8 mouse cellular contexts compared by ENCODE assay signal in the genomic region with DNA sequence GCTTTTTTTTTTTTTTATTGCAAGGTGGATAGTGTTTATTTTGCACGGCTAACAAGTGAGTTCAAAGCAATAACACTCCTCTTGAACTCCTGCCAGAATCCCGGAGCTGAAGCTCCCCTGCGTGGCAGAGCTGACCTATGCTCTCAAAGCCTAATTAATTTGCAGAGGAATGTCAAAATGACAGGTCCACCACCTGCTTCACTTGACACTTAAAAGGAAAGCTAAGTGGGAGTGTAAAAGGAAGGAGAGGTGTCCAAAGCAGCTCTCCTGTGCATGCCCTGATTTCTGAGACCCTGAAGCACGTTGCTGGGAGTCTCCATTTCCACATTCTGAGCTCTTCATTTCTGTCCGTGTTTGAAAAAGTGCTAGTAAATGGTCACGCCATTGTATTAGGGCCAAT.
A peak's percentile ranks its signal among the peaks of the same experiment; 100 is the strongest.
DNase-seq lines count a peak whose midpoint lies in the region; ATAC-seq and TF ChIP-seq lines count a peak whose summit lies in the region.

No protein-coding gene starts in this region.

- TF ChIP-seq CTCF in intestine, postnatal 0 days (IDR thresholded peaks at IDR 0.05; ENCODE audit: low read depth), result no peak
- TF ChIP-seq CTCF in lung, postnatal 0 days (IDR thresholded peaks at IDR 0.05), result no peak

- TF ChIP-seq EP300 in lung, postnatal 0 days (IDR thresholded peaks at IDR 0.05), result 0 out of 2 replicates have a peak, but pooled peaks have one; percentile 13

- no peaks in the 10 kb centered on the region for H3K36me3 ChIP-seq in heart, embryonic 11.5 days (ENCODE audit: control insufficient read depth, insufficient read depth, low read length)
- no peaks in the 10 kb centered on the region for H3K36me3 ChIP-seq in heart, embryonic 10.5 days
- no peaks in the 10 kb centered on the region for H3K36me3 ChIP-seq in intestine, postnatal 0 days (ENCODE audit: control insufficient read depth, insufficient read depth)
- no peaks in the 10 kb centered on the region for H3K36me3 ChIP-seq in lung, postnatal 0 days (ENCODE audit: insufficient read depth, low read length)

- no peak for DNase-seq in heart, embryonic 10.5 days (ENCODE audit: low spot score)
- DNase-seq in embryo, embryonic 10.5 days (ENCODE audit: low spot score), result peak; percentile 66
- DNase-seq in lung, postnatal 0 days (ENCODE audit: low spot score), result peak; percentile 39
- peak; percentile 26 for DNase-seq in yolk sac, embryonic 10.5 days (ENCODE audit: low spot score)
- no peak for DNase-seq in layer of hippocampus, postnatal 14 days (ENCODE audit: low spot score in 2 of 2)
- no peak for DNase-seq in thymus, postnatal 14 days

- no peak overlapping the region for H3K27ac ChIP-seq in heart, embryonic 11.5 days (ENCODE audit: low read depth, low read length)
- H3K27ac ChIP-seq in heart, embryonic 10.5 days, result no peak overlapping the region
- no peak overlapping the region for H3K27ac ChIP-seq in intestine, postnatal 0 days (ENCODE audit: low read depth, low read length)
- H3K27ac ChIP-seq in lung, postnatal 0 days (ENCODE audit: low read length), result peak overlapping the region; percentile 62; the same call in 1 of the 2 replicates

- H3K4me1 ChIP-seq in heart, embryonic 11.5 days (ENCODE audit: control insufficient read depth, insufficient read depth, low read length), result no peaks in the 10 kb centered on the region; the same call in 1 of the 2 replicates
- peaks cover 5% of the 10 kb centered on the region; the same call in 1 of the 2 replicates for H3K4me1 ChIP-seq in heart, embryonic 10.5 days
- no peaks in the 10 kb centered on the region for H3K4me1 ChIP-seq in intestine, postnatal 0 days (replicated peaks; ENCODE audit: control insufficient read depth, insufficient read depth, low read length)
- peaks cover 6% of the 10 kb centered on the region; the same call in 1 of the 2 replicates for H3K4me1 ChIP-seq in lung, postnatal 0 days (ENCODE audit: insufficient read depth, low read depth, low read length)

- 0 out of 2 replicates have a peak overlapping the region, but pooled peaks have one; percentile 39 for H3K9ac ChIP-seq in heart, embryonic 11.5 days (ENCODE audit: low read depth, low read length)
- no peak overlapping the region for H3K9ac ChIP-seq in intestine, postnatal 0 days (ENCODE audit: low read depth, low read length)
- no peak overlapping the region for H3K9ac ChIP-seq in lung, postnatal 0 days (replicated peaks; ENCODE audit: low read depth)

- H3K4me2 ChIP-seq in heart, embryonic 11.5 days, result peak overlapping the region; percentile 34
- peak overlapping the region; percentile 60 for H3K4me2 ChIP-seq in intestine, postnatal 0 days (replicated peaks; ENCODE audit: low read depth)
- peak overlapping the region; percentile 51 for H3K4me2 ChIP-seq in lung, postnatal 0 days (replicated peaks; ENCODE audit: low read depth, low read length)

- 24% methylated on average over 6 of the region's 6 CpGs for WGBS in heart, embryonic 11.5 days (ENCODE audit: insufficient replicate concordance)
- 26% methylated on average over 6 of the region's 6 CpGs for WGBS in heart, embryonic 10.5 days
- WGBS in intestine, postnatal 0 days, result 16% methylated on average over 6 of the region's 6 CpGs
- 6% methylated on average over 6 of the region's 6 CpGs for WGBS in lung, postnatal 0 days

- no peak overlapping the region; the same call in 1 of the 2 replicates for H3K4me3 ChIP-seq in heart, embryonic 11.5 days (ENCODE audit: low read depth, low read length)
- no peak overlapping the region for H3K4me3 ChIP-seq in heart, embryonic 10.5 days
- H3K4me3 ChIP-seq in intestine, postnatal 0 days (ENCODE audit: low read depth, low read length), result peak overlapping the region; percentile 25; the same call in 1 of the 2 replicates
- H3K4me3 ChIP-seq in lung, postnatal 0 days (ENCODE audit: low read depth, low read length), result peak overlapping the region; percentile 24

- no peaks in the 10 kb centered on the region for H3K27me3 ChIP-seq in heart, embryonic 11.5 days (ENCODE audit: control insufficient read depth, insufficient read depth, low read length)
- no peaks in the 10 kb centered on the region for H3K27me3 ChIP-seq in heart, embryonic 10.5 days (ENCODE audit: insufficient read depth, poor library complexity, severe bottlenecking)
- H3K27me3 ChIP-seq in intestine, postnatal 0 days (replicated peaks; ENCODE audit: control insufficient read depth, insufficient read depth, low read length), result no peaks in the 10 kb centered on the region
- no peaks in the 10 kb centered on the region for H3K27me3 ChIP-seq in lung, postnatal 0 days (replicated peaks; ENCODE audit: insufficient read depth, low read length)

- no peak for ATAC-seq in heart, embryonic 11.5 days (replicated peaks; ENCODE audit: insufficient number of reproducible peaks, low FRiP score, low TSS enrichment)
- ATAC-seq in intestine, postnatal 0 days, result peak; percentile 76
- peak; percentile 53 for ATAC-seq in lung, postnatal 0 days

- no peaks in the 10 kb centered on the region; the same call in 1 of the 2 replicates for H3K9me3 ChIP-seq in heart, embryonic 11.5 days (replicated peaks; ENCODE audit: control insufficient read depth, low read length)
- no peaks in the 10 kb centered on the region for H3K9me3 ChIP-seq in heart, embryonic 10.5 days
- no peaks in the 10 kb centered on the region for H3K9me3 ChIP-seq in intestine, postnatal 0 days (ENCODE audit: control insufficient read depth)
- no peaks in the 10 kb centered on the region for H3K9me3 ChIP-seq in lung, postnatal 0 days (ENCODE audit: low read length)

Comparison
In these comparisons a context has a peak if more than half of its experiments do, and no peak if none do; other contexts are left out.
1. H3K4me3 ChIP-seq: peak in intestine, postnatal 0 days (single experiment) and lung, postnatal 0 days (single experiment); none in heart, embryonic 11.5 days (single experiment) and heart, embryonic 10.5 days (single experiment).
2. DNase-seq: peak in embryo, embryonic 10.5 days (single experiment), lung, postnatal 0 days (single experiment) and yolk sac, embryonic 10.5 days (single experiment); none in heart, embryonic 10.5 days (single experiment), layer of hippocampus, postnatal 14 days (0 of 2) and thymus, postnatal 14 days (single experiment).
3. Peak in every context shown above with its lines, with median percentiles within 50 percentile points of each other: H3K4me2 ChIP-seq.